Mouse (Mus musculus): Measurements from ENCODE around the gene Btnl2. TPM values are rescaled to one million over a fixed set of nuclear protein-coding genes. Genes with fewer than 3 reads are reported as not detected.

Gene Btnl2
- polyA plus RNA-seq, 1 experiment from 2014 or later = 0.04 TPM

- no peak for DNase-seq (ENCODE audit: low spot score)
- Histone ChIP-seq H3K9me3 (replicated peaks) (no peaks in the 10 kb centered on the region; the same call in 1 of the 2 replicates), H3K4me1 (peaks cover 5% of the 10 kb centered on the region), H3K27me3 (ENCODE audit: low read depth, poor library complexity, severe bottlenecking) (peaks cover 15% of the 10 kb centered on the region), H3K27ac (replicated peaks) (no peak overlapping the region), H3K36me3 (no peaks in the 10 kb centered on the region), H3K4me3 (no peak overlapping the region)
- 79% methylated on average over 7 of the region's 7 CpGs for WGBS
Measured at GRCm38 (mm10) chr17:34391507-34391906, 36.9 kb downstream of the Btnl2 start.

DNA sequence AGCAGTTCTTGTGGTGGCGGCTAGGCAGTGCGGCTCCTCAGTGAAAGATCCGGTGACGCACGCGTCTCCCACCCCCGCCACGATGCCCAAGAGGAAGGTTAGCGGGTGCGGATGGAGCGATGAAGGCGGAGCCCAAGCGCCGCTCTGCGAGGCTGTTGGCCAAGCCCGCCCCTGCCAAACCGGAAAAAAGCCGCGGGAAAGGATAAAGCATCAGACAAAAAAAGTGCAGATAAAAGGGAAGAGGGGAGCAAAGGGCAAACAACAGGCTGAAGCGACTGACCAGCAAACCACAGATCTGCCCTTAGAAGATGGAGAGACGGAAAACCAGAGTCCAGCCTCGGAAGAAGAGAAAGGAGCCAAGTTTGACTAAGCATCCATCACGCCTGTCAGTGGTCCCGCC is 37.7 kb downstream of the Btnl2 start:
- Histone ChIP-seq H3K9me3 (replicated peaks) (no peaks in the 10 kb centered on the region; the same call in 1 of the 2 replicates), H3K27me3 (ENCODE audit: low read depth, poor library complexity, severe bottlenecking) (peaks cover 15% of the 10 kb centered on the region), H3K4me3 (peak overlapping the region; percentile 52), H3K36me3 (no peaks in the 10 kb centered on the region), H3K4me1 (peaks cover 5% of the 10 kb centered on the region), H3K27ac (replicated peaks) (peak overlapping the region; percentile 59)
- DNase-seq (ENCODE audit: low spot score) = peak; percentile 70
- 6% methylated on average over 24 of the region's 24 CpGs for WGBS

DNA sequence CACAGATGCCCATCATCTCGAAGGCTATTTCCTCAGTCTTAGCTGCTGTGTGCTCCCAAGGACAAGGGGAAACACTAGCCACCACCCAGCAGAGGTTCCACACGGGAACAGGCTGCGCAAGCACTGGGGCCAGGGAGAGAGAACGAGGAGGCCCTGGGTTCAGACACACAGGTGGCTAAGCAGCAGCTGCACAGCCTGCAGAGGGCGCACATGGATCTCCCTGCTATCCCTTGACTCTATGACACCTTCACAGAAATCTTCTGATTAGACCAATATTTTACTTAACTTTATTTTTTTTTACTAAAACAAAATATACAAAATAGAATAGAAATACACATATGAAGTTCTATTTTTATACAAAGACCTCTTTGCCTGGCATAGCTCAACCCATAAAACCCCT is 42.7 kb downstream of the Btnl2 start:
- Histone ChIP-seq H3K27ac (replicated peaks) (no peak overlapping the region), H3K4me3 (no peak overlapping the region), H3K9me3 (replicated peaks) (no peaks in the 10 kb centered on the region; the same call in 1 of the 2 replicates), H3K4me1 (peaks cover 11% of the 10 kb centered on the region), H3K36me3 (no peaks in the 10 kb centered on the region), H3K27me3 (ENCODE audit: low read depth, poor library complexity, severe bottlenecking) (no peaks in the 10 kb centered on the region; the same call in 1 of the 2 replicates)
- WGBS = 73% methylated on average over 5 of the region's 5 CpGs
- no peak for DNase-seq (ENCODE audit: low spot score)

- WGBS = 21% methylated on average over 9 of the region's 9 CpGs
- Histone ChIP-seq H3K4me1 (peaks cover 11% of the 10 kb centered on the region), H3K9me3 (replicated peaks) (no peaks in the 10 kb centered on the region; the same call in 1 of the 2 replicates), H3K4me3 (peak overlapping the region; percentile 71), H3K27me3 (ENCODE audit: low read depth, poor library complexity, severe bottlenecking) (no peaks in the 10 kb centered on the region; the same call in 1 of the 2 replicates), H3K36me3 (no peaks in the 10 kb centered on the region), H3K27ac (replicated peaks) (peak overlapping the region; percentile 97)
- DNase-seq (ENCODE audit: low spot score) = no peak
Measured at GRCm38 (mm10) chr17:34398058-34398710, 43.6 kb downstream of the Btnl2 start.

- peak; percentile 84 for DNase-seq (ENCODE audit: low spot score)
- Histone ChIP-seq H3K4me3 (peak within 1 kb of the TSS; percentile 71), H3K9me3 (replicated peaks) (no peaks in the 10 kb centered on the region; the same call in 1 of the 2 replicates), H3K4me1 (peaks cover 11% of the 10 kb centered on the region), H3K27ac (replicated peaks) (peak within 1 kb of the TSS; percentile 97), H3K36me3 (no peaks in the 10 kb centered on the region), H3K27me3 (ENCODE audit: low read depth, poor library complexity, severe bottlenecking) (no peaks in the 10 kb centered on the region; the same call in 1 of the 2 replicates)
- 7% methylated on average over 34 of the region's 34 CpGs for WGBS
Measured at GRCm38 (mm10) chr17:34398711-34399393, 44.2 kb downstream of the Btnl2 start, which contains the start of gene BC051142. BC051142 (plus strand) TSS chr17:34398820.

DNA sequence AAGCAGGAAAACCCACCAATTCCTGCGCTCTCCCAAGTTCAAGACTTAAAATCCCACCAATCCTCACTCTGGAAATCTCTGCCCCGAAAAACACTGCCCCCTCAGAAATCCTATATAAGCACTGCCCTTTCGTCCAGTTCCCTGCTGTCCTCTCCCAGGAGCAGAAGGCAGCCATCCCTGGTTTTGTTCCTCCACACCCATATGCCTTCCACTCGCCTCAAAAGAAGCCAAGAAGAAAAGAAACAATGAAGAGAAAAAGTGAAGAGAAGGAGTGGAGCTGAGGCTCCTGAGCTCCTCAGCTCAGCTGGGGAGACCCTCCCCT is 44.7 kb downstream of the Btnl2 start:
- peaks cover 11% of the 10 kb centered on the region for H3K4me1 ChIP-seq
- no peak for DNase-seq (ENCODE audit: low spot score)
- H3K27me3 ChIP-seq (ENCODE audit: low read depth, poor library complexity, severe bottlenecking) = no peaks in the 10 kb centered on the region; the same call in 1 of the 2 replicates
- peak overlapping the region; percentile 97 for H3K27ac ChIP-seq (replicated peaks)
- no peaks in the 10 kb centered on the region for H3K9me3 ChIP-seq (replicated peaks)
- H3K4me3 ChIP-seq = peak overlapping the region; percentile 71
- H3K36me3 ChIP-seq = no peaks in the 10 kb centered on the region
- 48% methylated on average over 4 of the region's 4 CpGs for WGBS

- 29% methylated on average over 6 of the region's 6 CpGs for WGBS
- Histone ChIP-seq H3K27ac (replicated peaks) (no peak overlapping the region), H3K27me3 (ENCODE audit: low read depth, poor library complexity, severe bottlenecking) (0 out of 2 replicates have a peak, but pooled peaks cover 4% of the 10 kb centered on the region), H3K36me3 (no peaks in the 10 kb centered on the region), H3K4me3 (no peak overlapping the region), H3K4me1 (no peaks in the 10 kb centered on the region), H3K9me3 (replicated peaks) (no peaks in the 10 kb centered on the region)
- peak; percentile 51 for DNase-seq (ENCODE audit: low spot score)
Measured at GRCm38 (mm10) chr17:34411117-34411516, 56.5 kb downstream of the Btnl2 start.

Other genes with a start within 250 kb of the Btnl2 start
- gene H2-DMa, start 235.3 kb upstream of the Btnl2 start, polyA plus RNA-seq (2016; fragmentation: Nextera tagmentation; extraction: Ambion mirVana) = 6.4 and 9.5 TPM in 2 replicates
- gene Brd2, start 232.2 kb upstream of the Btnl2 start, polyA plus RNA-seq (2016; fragmentation: Nextera tagmentation; extraction: Ambion mirVana) = 126 and 137 TPM in 2 replicates
- 0.12 TPM in 1 of 2 replicates, not detected in the other for gene H2-DMb2, start 211.5 kb upstream of the Btnl2 start, polyA plus RNA-seq (2016; fragmentation: Nextera tagmentation; extraction: Ambion mirVana)
- gene H2-DMb1, start 201.8 kb upstream of the Btnl2 start, polyA plus RNA-seq (2016; fragmentation: Nextera tagmentation; extraction: Ambion mirVana) = 0.39 TPM in 1 of 2 replicates, not detected in the other
- gene Tap1, start 167.3 kb upstream of the Btnl2 start, polyA plus RNA-seq (2016; fragmentation: Nextera tagmentation; extraction: Ambion mirVana) = 0.93 and 1.3 TPM in 2 replicates
- 0.49 and 0.52 TPM in 2 replicates for gene Psmb9, start 167.1 kb upstream of the Btnl2 start, polyA plus RNA-seq (2016; fragmentation: Nextera tagmentation; extraction: Ambion mirVana)
- gene Psmb8, start 157.1 kb upstream of the Btnl2 start, polyA plus RNA-seq (2016; fragmentation: Nextera tagmentation; extraction: Ambion mirVana) = 1.4 and 3.0 TPM in 2 replicates
- gene Tap2, start 151.3 kb upstream of the Btnl2 start, polyA plus RNA-seq (2016; fragmentation: Nextera tagmentation; extraction: Ambion mirVana) = 0.53 and 0.63 TPM in 2 replicates
- not detected in 2 replicates for gene H2-Ob, start 115.9 kb upstream of the Btnl2 start, polyA plus RNA-seq (2016; fragmentation: Nextera tagmentation; extraction: Ambion mirVana)
- 8.3 and 11.1 TPM in 2 replicates for gene H2-Ab1, start 97.1 kb upstream of the Btnl2 start, polyA plus RNA-seq (2016; fragmentation: Nextera tagmentation; extraction: Ambion mirVana)
- gene H2-Aa, start 67.0 kb upstream of the Btnl2 start, polyA plus RNA-seq (2016; fragmentation: Nextera tagmentation; extraction: Ambion mirVana) = not detected in 2 replicates
- gene H2-Eb1, start 49.0 kb upstream of the Btnl2 start, polyA plus RNA-seq (2016; fragmentation: Nextera tagmentation; extraction: Ambion mirVana) = 1.5 and 2.0 TPM in 2 replicates
- gene H2-Eb2, start 29.2 kb upstream of the Btnl2 start, polyA plus RNA-seq (2016; fragmentation: Nextera tagmentation; extraction: Ambion mirVana) = not detected in 2 replicates
- not detected in 2 replicates for gene Btnl1, start 22.3 kb downstream of the Btnl2 start, polyA plus RNA-seq (2016; fragmentation: Nextera tagmentation; extraction: Ambion mirVana)
- 1.8 and 3.1 TPM in 2 replicates for gene BC051142, start 44.0 kb downstream of the Btnl2 start, polyA plus RNA-seq (2016; fragmentation: Nextera tagmentation; extraction: Ambion mirVana)
- not detected in 2 replicates for gene Btnl4, start 122.5 kb downstream of the Btnl2 start, polyA plus RNA-seq (2016; fragmentation: Nextera tagmentation; extraction: Ambion mirVana)
- not detected in 2 replicates for gene Btnl6, start 162.5 kb downstream of the Btnl2 start, polyA plus RNA-seq (2016; fragmentation: Nextera tagmentation; extraction: Ambion mirVana)
- 8.7 and 10.0 TPM in 2 replicates for gene Notch4, start 209.4 kb downstream of the Btnl2 start, polyA plus RNA-seq (2016; fragmentation: Nextera tagmentation; extraction: Ambion mirVana)
- 5.3 and 6.6 TPM in 2 replicates for gene Gpsm3, start 235.0 kb downstream of the Btnl2 start, polyA plus RNA-seq (2016; fragmentation: Nextera tagmentation; extraction: Ambion mirVana)
- gene Pbx2, start 236.4 kb downstream of the Btnl2 start, polyA plus RNA-seq (2016; fragmentation: Nextera tagmentation; extraction: Ambion mirVana) = 17.5 and 17.7 TPM in 2 replicates
- gene Ager, start 243.0 kb downstream of the Btnl2 start, polyA plus RNA-seq (2016; fragmentation: Nextera tagmentation; extraction: Ambion mirVana) = 3.1 and 3.2 TPM in 2 replicates
- 202 and 233 TPM in 2 replicates for gene Rnf5, start 248.9 kb downstream of the Btnl2 start, polyA plus RNA-seq (2016; fragmentation: Nextera tagmentation; extraction: Ambion mirVana)
- gene Agpat1, start 249.4 kb downstream of the Btnl2 start, polyA plus RNA-seq (2016; fragmentation: Nextera tagmentation; extraction: Ambion mirVana) = 66.0 and 70.1 TPM in 2 replicates